Mouse (Mus musculus): ENCODE measurements at regions not wholly inside any gene's neighbourhood (a gene's known extent, or its start where the extent isn't known, plus 50 kb on each side); places are given as distances from the start of the nearest gene placed in this dataset.

- peaks cover 4% of the 10 kb centered on the region; the same call in 1 of the 2 replicates for H3K4me1 ChIP-seq
- H3K4me3 ChIP-seq = no peak overlapping the region
- WGBS = 91% methylated on average over 8 of the region's 8 CpGs
- H3K27ac ChIP-seq = no peak overlapping the region
- no peaks in the 10 kb centered on the region for H3K27me3 ChIP-seq (ENCODE audit: poor library complexity, severe bottlenecking)
- H3K9me3 ChIP-seq = no peaks in the 10 kb centered on the region
- no peaks in the 10 kb centered on the region for H3K36me3 ChIP-seq (replicated peaks)
- no peak for DNase-seq (ENCODE audit: extremely low spot score, low spot score)
Observed at GRCm38 (mm10) chr3:149157381-149157780, 167.0 kb upstream of the Adgrl2 start.

- WGBS = 88% methylated on average over 4 of the region's 4 CpGs
- H3K4me3 ChIP-seq = no peak overlapping the region
Observed at GRCm38 (mm10) chr3:149152312-149152711, 162.0 kb upstream of the Adgrl2 start.

GRCm38 (mm10) chr3:149150796-149151195 is 160.4 kb upstream of the Adgrl2 start:
- no peak overlapping the region for H3K27ac ChIP-seq
- WGBS = 92% methylated on average over 3 of the region's 3 CpGs
- H3K4me3 ChIP-seq = no peak overlapping the region
- no peaks in the 10 kb centered on the region for H3K9me3 ChIP-seq
- H3K4me1 ChIP-seq = peaks cover 9% of the 10 kb centered on the region
- H3K36me3 ChIP-seq (replicated peaks) = no peaks in the 10 kb centered on the region
- DNase-seq (ENCODE audit: extremely low spot score, low spot score) = no peak
- H3K27me3 ChIP-seq (ENCODE audit: poor library complexity, severe bottlenecking) = peaks cover 12% of the 10 kb centered on the region

More at GRCm38 (mm10) chr3:149152312-149152711, 162.0 kb upstream of the Adgrl2 start:
- H3K36me3 ChIP-seq (replicated peaks) = no peaks in the 10 kb centered on the region
- H3K27me3 ChIP-seq (ENCODE audit: poor library complexity, severe bottlenecking) = peaks cover 7% of the 10 kb centered on the region; the same call in 1 of the 2 replicates
- H3K27ac ChIP-seq = no peak overlapping the region
- no peaks in the 10 kb centered on the region for H3K9me3 ChIP-seq
- DNase-seq (ENCODE audit: extremely low spot score, low spot score) = no peak
- H3K4me1 ChIP-seq = peaks cover 4% of the 10 kb centered on the region; the same call in 1 of the 2 replicates

- no peak overlapping the region for H3K27ac ChIP-seq
- H3K4me1 ChIP-seq = peaks cover 9% of the 10 kb centered on the region
- H3K9me3 ChIP-seq = no peaks in the 10 kb centered on the region
- H3K36me3 ChIP-seq (replicated peaks) = no peaks in the 10 kb centered on the region
- H3K4me3 ChIP-seq = no peak overlapping the region
- no peak for DNase-seq (ENCODE audit: extremely low spot score, low spot score)
- WGBS = 81% methylated on average over 8 of the region's 8 CpGs
- H3K27me3 ChIP-seq (ENCODE audit: poor library complexity, severe bottlenecking) = peaks cover 21% of the 10 kb centered on the region
Observed at GRCm38 (mm10) chr3:149148608-149149007, 158.3 kb upstream of the Adgrl2 start.

- Histone ChIP-seq H3K36me3 (replicated peaks) (no peaks in the 10 kb centered on the region), H3K9me3 (no peaks in the 10 kb centered on the region), H3K4me3 (no peak overlapping the region), H3K4me1 (peaks cover 9% of the 10 kb centered on the region), H3K27ac (no peak overlapping the region), H3K27me3 (ENCODE audit: poor library complexity, severe bottlenecking) (peaks cover 21% of the 10 kb centered on the region)
- DNase-seq (ENCODE audit: extremely low spot score, low spot score) = no peak
- 98% methylated on average over 6 of the region's 6 CpGs for WGBS
Observed at GRCm38 (mm10) chr3:149147916-149148315, 157.6 kb upstream of the Adgrl2 start.

GRCm38 (mm10) chr3:149146673-149147072 is 156.3 kb upstream of the Adgrl2 start:
- 36% methylated on average over 9 of the region's 9 CpGs for WGBS

GRCm38 (mm10) chr3:149140461-149140860 is 150.1 kb upstream of the Adgrl2 start:
- Histone ChIP-seq H3K4me3 (no peak overlapping the region), H3K27me3 (ENCODE audit: poor library complexity, severe bottlenecking) (0 out of 2 replicates have a peak, but pooled peaks cover 6% of the 10 kb centered on the region), H3K9me3 (no peaks in the 10 kb centered on the region), H3K4me1 (no peaks in the 10 kb centered on the region), H3K36me3 (replicated peaks) (no peaks in the 10 kb centered on the region), H3K27ac (no peak overlapping the region)
- WGBS = 91% methylated on average over 3 of the region's 3 CpGs
- DNase-seq (ENCODE audit: extremely low spot score, low spot score) = no peak

More at GRCm38 (mm10) chr3:149146673-149147072, 156.3 kb upstream of the Adgrl2 start:
- DNase-seq (ENCODE audit: extremely low spot score, low spot score) = no peak
- H3K4me1 ChIP-seq = peaks cover 9% of the 10 kb centered on the region
- H3K9me3 ChIP-seq = no peaks in the 10 kb centered on the region
- H3K27me3 ChIP-seq (ENCODE audit: poor library complexity, severe bottlenecking) = peaks cover 21% of the 10 kb centered on the region
- no peak overlapping the region for H3K4me3 ChIP-seq
- no peak overlapping the region for H3K27ac ChIP-seq
- no peaks in the 10 kb centered on the region for H3K36me3 ChIP-seq (replicated peaks)

GRCm38 (mm10) chr3:149134028-149134938 is 143.9 kb upstream of the Adgrl2 start:
- Histone ChIP-seq H3K27ac (no peak overlapping the region), H3K4me3 (no peak overlapping the region), H3K36me3 (replicated peaks) (no peaks in the 10 kb centered on the region), H3K4me1 (no peaks in the 10 kb centered on the region), H3K27me3 (ENCODE audit: poor library complexity, severe bottlenecking) (no peaks in the 10 kb centered on the region), H3K9me3 (no peaks in the 10 kb centered on the region)
- WGBS = 87% methylated on average over 9 of the region's 9 CpGs
- no peak for DNase-seq (ENCODE audit: extremely low spot score, low spot score)

GRCm38 (mm10) chr3:149118806-149119205 is 128.5 kb upstream of the Adgrl2 start:
- Histone ChIP-seq H3K4me3 (no peak overlapping the region), H3K4me1 (peaks cover 8% of the 10 kb centered on the region), H3K9me3 (no peaks in the 10 kb centered on the region), H3K27ac (no peak overlapping the region), H3K27me3 (ENCODE audit: poor library complexity, severe bottlenecking) (no peaks in the 10 kb centered on the region), H3K36me3 (replicated peaks) (no peaks in the 10 kb centered on the region)
- WGBS = 93% methylated on average over 5 of the region's 5 CpGs
- no peak for DNase-seq (ENCODE audit: extremely low spot score, low spot score)

GRCm38 (mm10) chr3:149117684-149118056 is 127.3 kb upstream of the Adgrl2 start:
- DNase-seq (ENCODE audit: extremely low spot score, low spot score) = no peak
- no peaks in the 10 kb centered on the region for H3K36me3 ChIP-seq (replicated peaks)
- no peak overlapping the region for H3K4me3 ChIP-seq
- no peaks in the 10 kb centered on the region for H3K27me3 ChIP-seq (ENCODE audit: poor library complexity, severe bottlenecking)
- H3K27ac ChIP-seq = no peak overlapping the region
- peaks cover 8% of the 10 kb centered on the region for H3K4me1 ChIP-seq
- H3K9me3 ChIP-seq = no peaks in the 10 kb centered on the region
- 87% methylated on average over 4 of the region's 4 CpGs for WGBS

- Histone ChIP-seq H3K36me3 (replicated peaks) (no peaks in the 10 kb centered on the region), H3K27me3 (ENCODE audit: poor library complexity, severe bottlenecking) (no peaks in the 10 kb centered on the region), H3K4me3 (no peak overlapping the region)
Observed at GRCm38 (mm10) chr3:149117018-149117683, 126.8 kb upstream of the Adgrl2 start.

GRCm38 (mm10) chr3:149116604-149117003 is 126.2 kb upstream of the Adgrl2 start:
- WGBS = 83% methylated on average over 11 of the region's 11 CpGs
- H3K36me3 ChIP-seq (replicated peaks) = no peaks in the 10 kb centered on the region
- peaks cover 18% of the 10 kb centered on the region for H3K4me1 ChIP-seq
- H3K27ac ChIP-seq = no peak overlapping the region
- H3K27me3 ChIP-seq (ENCODE audit: poor library complexity, severe bottlenecking) = 0 out of 2 replicates have a peak, but pooled peaks cover 2% of the 10 kb centered on the region
- H3K4me3 ChIP-seq = no peak overlapping the region
- DNase-seq (ENCODE audit: extremely low spot score, low spot score) = no peak
- H3K9me3 ChIP-seq = no peaks in the 10 kb centered on the region

More at GRCm38 (mm10) chr3:149117018-149117683, 126.8 kb upstream of the Adgrl2 start:
- Histone ChIP-seq H3K27ac (no peak overlapping the region), H3K9me3 (no peaks in the 10 kb centered on the region), H3K4me1 (peaks cover 12% of the 10 kb centered on the region)
- DNase-seq (ENCODE audit: extremely low spot score, low spot score) = no peak
- WGBS = 71% methylated on average over 6 of the region's 6 CpGs

- no peak for DNase-seq (ENCODE audit: extremely low spot score, low spot score)
- 79% methylated on average over 12 of the region's 12 CpGs for WGBS
Observed at GRCm38 (mm10) chr3:149115901-149116300, 125.5 kb upstream of the Adgrl2 start.

More at GRCm38 (mm10) chr3:149115901-149116300, 125.5 kb upstream of the Adgrl2 start:
- Histone ChIP-seq H3K27ac (no peak overlapping the region), H3K36me3 (replicated peaks) (no peaks in the 10 kb centered on the region), H3K4me1 (peaks cover 25% of the 10 kb centered on the region), H3K4me3 (no peak overlapping the region), H3K9me3 (no peaks in the 10 kb centered on the region), H3K27me3 (ENCODE audit: poor library complexity, severe bottlenecking) (0 out of 2 replicates have a peak, but pooled peaks cover 3% of the 10 kb centered on the region)
